Mouse (Mus musculus) mouse embryonic stem cell (cell line): Measurements from ENCODE around the gene Gm21119.
"Not testable (repeated sequence)": the region's sequence is repeated elsewhere in the genome, so short reads cannot be mapped to it uniquely, and the experiment has no call there.

Source experiments
- in situ Hi-C, 2 experiments: fragments of 300-500 bp; cut with MboI; formaldehyde crosslinking; loops; 1 replicate in 1 of 2; 3 replicates in 1 of 2; pipeline ENCODE4 v1.14.3; 2019 to 2020; ENCODE audit warnings: low sequenced_read_pairs in 2 of 2, low pct_unique_long_range_greater_than_20kb in 1 of 2, mixed read lengths in 1 of 2; ENCODE audit not compliant: unreplicated experiment in 1 of 2

The Gm21119 gene

GRCm38 (mm10) chr8:20614619-20615018 is at the start of gene Gm21119:
Gene Gm21119, plus strand, starts transcription at chr8:20614919.
- in situ Hi-C loops: not testable (repeated sequence)

- in situ Hi-C loops: not testable (repeated sequence)
Observed at GRCm38 (mm10) chr8:20566753-20567152, 48.0 kb upstream of the Gm21119 start.

- in situ Hi-C loops: not testable (repeated sequence)
Observed at GRCm38 (mm10) chr8:20581081-20581480, 33.6 kb upstream of the Gm21119 start.

GRCm38 (mm10) chr8:20582772-20583171 is 31.9 kb upstream of the Gm21119 start:
- in situ Hi-C loops: not testable (repeated sequence)

- in situ Hi-C loops: not testable (repeated sequence)
Observed at GRCm38 (mm10) chr8:20588268-20589177, 26.2 kb upstream of the Gm21119 start.

GRCm38 (mm10) chr8:20589178-20589539 is 25.6 kb upstream of the Gm21119 start:
- in situ Hi-C loops: not testable (repeated sequence)

GRCm38 (mm10) chr8:20590117-20590997 is 24.4 kb upstream of the Gm21119 start:
- in situ Hi-C loops: not testable (repeated sequence)

GRCm38 (mm10) chr8:20591002-20591401 is 23.7 kb upstream of the Gm21119 start:
- in situ Hi-C loops: not testable (repeated sequence)

- in situ Hi-C loops: not testable (repeated sequence)
Observed at GRCm38 (mm10) chr8:20592732-20593272, 21.9 kb upstream of the Gm21119 start.

GRCm38 (mm10) chr8:20593841-20594240 is 20.9 kb upstream of the Gm21119 start:
- in situ Hi-C loops: not testable (repeated sequence)

- in situ Hi-C loops: not testable (repeated sequence)
Observed at GRCm38 (mm10) chr8:20596081-20596841, 18.5 kb upstream of the Gm21119 start.

GRCm38 (mm10) chr8:20596842-20597708 is 17.6 kb upstream of the Gm21119 start:
- in situ Hi-C loops: not testable (repeated sequence)

GRCm38 (mm10) chr8:20598300-20599170 is 16.2 kb upstream of the Gm21119 start:
- in situ Hi-C loops: not testable (repeated sequence)

- in situ Hi-C loops: not testable (repeated sequence)
Observed at GRCm38 (mm10) chr8:20599350-20599749, 15.4 kb upstream of the Gm21119 start.

- in situ Hi-C loops: not testable (repeated sequence)
Observed at GRCm38 (mm10) chr8:20610856-20611255, 3.9 kb upstream of the Gm21119 start.

- in situ Hi-C loops: not testable (repeated sequence)
Observed at GRCm38 (mm10) chr8:20612721-20613120, 2.0 kb upstream of the Gm21119 start.
